Mouse (Mus musculus) lung, adult 2 months (tissue): Measurements from ENCODE around the gene Cygb. TPM values are rescaled to one million over a fixed set of nuclear protein-coding genes. Genes with fewer than 3 reads are reported as not detected.

Experiments
- DNase-seq: peaks from one replicate; pipeline ENCODE4 v3.0.0; 2022
- H3K4me1 ChIP-seq: fragments of 200-500 bp; 2 replicates; pipeline ENCODE4 v1.6.1; 2011; ENCODE audit warnings: low read length; ENCODE audit not compliant: control insufficient read depth, insufficient read depth
- H3K4me3 ChIP-seq: fragments of 200-500 bp; replicated peaks from 2 replicates; pipeline ENCODE3; 2011; ENCODE audit warnings: low read depth, mild to moderate bottlenecking, control low read depth, low read length; ENCODE audit errors: extremely low read depth
- CTCF ChIP-seq: fragments of 200-500 bp; IDR thresholded peaks from 2 replicates; pipeline ENCODE4 v1.5.1; 2011; ENCODE audit warnings: mild to moderate bottlenecking, low read length, control low read depth; ENCODE audit not compliant: insufficient read depth
- POLR2A ChIP-seq: fragments of 200-500 bp; IDR thresholded peaks from 2 replicates; pipeline ENCODE4 v1.6.1; 2011; ENCODE audit warnings: low read depth, mild to moderate bottlenecking, control low read depth, low read length, borderline replicate concordance; ENCODE audit errors: extremely low read depth
- WGBS: fragments of 180-500 bp; shearing (Covaris S2); methylation state at CpG from one replicate; pipeline ENCODE4 v1.1.7; 2018; 5-methylcytosine and 5-hydroxymethylcytosine counted together
- polyA plus RNA-seq: library from polyadenylated mRNA; depleted of rRNA; stranded (reverse); fragments of >200 nt; gene quantifications from 2 replicates; pipeline ENCODE4 v1.2.3, GENCODE M21; 2012; rRNA removed

Gene Cygb
- polyA plus RNA-seq, 1 experiment = 33.6 TPM

GRCm38 (mm10) chr11:116607717-116608116 is 46.4 kb downstream of the Cygb start:
- 86% methylated on average over 3 of the region's 3 CpGs for WGBS
- Histone ChIP-seq H3K4me1 (no peaks in the 10 kb centered on the region; the same call in 1 of the 2 replicates), H3K4me3 (no peak overlapping the region)
- TF ChIP-seq POLR2A = no peak
- TF ChIP-seq CTCF = no peak
- no peak for DNase-seq

GRCm38 (mm10) chr11:116604097-116604496 is 50.0 kb downstream of the Cygb start:
- 87% methylated on average over 12 of the region's 12 CpGs for WGBS
- TF ChIP-seq POLR2A = no peak
- no peak for TF ChIP-seq CTCF
- no peaks in the 10 kb centered on the region for H3K4me1 ChIP-seq
- H3K4me3 ChIP-seq = no peak overlapping the region
- DNase-seq = no peak

GRCm38 (mm10) chr11:116603339-116603738 is 50.8 kb downstream of the Cygb start:
- Histone ChIP-seq H3K4me3 (no peak overlapping the region), H3K4me1 (no peaks in the 10 kb centered on the region)
- WGBS = 91% methylated on average over 10 of the region's 10 CpGs
- DNase-seq = peak; percentile 55
- TF ChIP-seq POLR2A (no peak), CTCF (peak; percentile 70)

GRCm38 (mm10) chr11:116602043-116602442 is 52.1 kb downstream of the Cygb start:
- TF ChIP-seq POLR2A = no peak
- no peak for TF ChIP-seq CTCF
- 89% methylated on average over 8 of the region's 8 CpGs for WGBS

GRCm38 (mm10) chr11:116601166-116601565 is 52.9 kb downstream of the Cygb start:
- H3K4me1 ChIP-seq = no peaks in the 10 kb centered on the region
- no peak for TF ChIP-seq CTCF
- TF ChIP-seq POLR2A = no peak
- H3K4me3 ChIP-seq = no peak overlapping the region
- 90% methylated on average over 8 of the region's 8 CpGs for WGBS
- DNase-seq = no peak

More at GRCm38 (mm10) chr11:116602043-116602442, 52.1 kb downstream of the Cygb start:
- no peak for DNase-seq
- H3K4me1 ChIP-seq = no peaks in the 10 kb centered on the region
- no peak overlapping the region for H3K4me3 ChIP-seq

- WGBS = 90% methylated on average over 15 of the region's 15 CpGs
- no peak for TF ChIP-seq CTCF
- no peak for TF ChIP-seq POLR2A
- H3K4me3 ChIP-seq = no peak overlapping the region
- no peaks in the 10 kb centered on the region for H3K4me1 ChIP-seq
- DNase-seq = no peak
These were observed 54.9 kb downstream of the Cygb start for GRCm38 (mm10) chr11:116599230-116599629.

GRCm38 (mm10) chr11:116598193-116598592 is 55.9 kb downstream of the Cygb start:
- no peak overlapping the region for H3K4me3 ChIP-seq
- no peaks in the 10 kb centered on the region for H3K4me1 ChIP-seq
- no peak for DNase-seq
- WGBS = 85% methylated on average over 8 of the region's 8 CpGs
- TF ChIP-seq POLR2A = no peak
- TF ChIP-seq CTCF = no peak

- no peak for DNase-seq
- TF ChIP-seq CTCF (no peak), POLR2A (no peak)
- Histone ChIP-seq H3K4me1 (no peaks in the 10 kb centered on the region), H3K4me3 (no peak overlapping the region)
- 89% methylated on average over 19 of the region's 19 CpGs for WGBS
These were observed 57.3 kb downstream of the Cygb start for GRCm38 (mm10) chr11:116596766-116597165.

Other genes with a start within 250 kb of the Cygb start
- gene Rnf157, start 241.3 kb downstream of the Cygb start, polyA plus RNA-seq = 3.0 and 3.6 TPM in 2 replicates
- 159 and 160 TPM in 2 replicates for gene Ubald2, start 220.2 kb downstream of the Cygb start, polyA plus RNA-seq
- gene Qrich2, start 188.1 kb downstream of the Cygb start, polyA plus RNA-seq = 0.11 and 0.18 TPM in 2 replicates
- 82.4 and 92.0 TPM in 2 replicates for gene Prpsap1, start 160.1 kb downstream of the Cygb start, polyA plus RNA-seq
- gene Sphk1, start 123.4 kb downstream of the Cygb start, polyA plus RNA-seq = 41.8 and 45.8 TPM in 2 replicates
- gene Ube2o, start 72.9 kb downstream of the Cygb start, polyA plus RNA-seq = 18.3 and 18.8 TPM in 2 replicates
- 0.15 TPM in 1 of 2 replicates, not detected in the other for gene Aanat, start 67.9 kb downstream of the Cygb start, polyA plus RNA-seq
- gene Rhbdf2, start 27.3 kb downstream of the Cygb start, polyA plus RNA-seq = 82.2 and 87.8 TPM in 2 replicates
- 2.8 and 5.6 TPM in 2 replicates for gene Prcd, start 779 bp downstream of the Cygb start, polyA plus RNA-seq
- gene St6galnac1, start 121.2 kb upstream of the Cygb start, polyA plus RNA-seq = 0.26 and 0.28 TPM in 2 replicates
- gene Mxra7, start 173.7 kb upstream of the Cygb start, polyA plus RNA-seq = 70.1 and 172 TPM in 2 replicates
- gene Mettl23, start 189.0 kb upstream of the Cygb start, polyA plus RNA-seq = 26.2 and 26.4 TPM in 2 replicates
- 23.8 and 26.8 TPM in 2 replicates for gene Jmjd6, start 189.1 kb upstream of the Cygb start, polyA plus RNA-seq
- gene Mfsd11, start 198.1 kb upstream of the Cygb start, polyA plus RNA-seq = 22.3 and 22.5 TPM in 2 replicates
- gene Srsf2, start 198.8 kb upstream of the Cygb start, polyA plus RNA-seq = 448 and 676 TPM in 2 replicates